Mouse (Mus musculus) cerebellum, adult (tissue): ENCODE data around the gene Zfp202.
"Not testable (repeated sequence)": the region's sequence is repeated elsewhere in the genome, so short reads cannot be mapped to it uniquely, and the experiment has no call there.

ENCODE experiments used
- ATAC-seq: cut with Nextera tagmentation; 2 replicates; pipeline ENCODE4 v1.9.2; 2017; ENCODE audit warnings: mild to moderate bottlenecking, moderate library complexity, mixed read lengths; ENCODE audit not compliant: insufficient number of reproducible peaks, low FRiP score, low TSS enrichment

Zfp202 gene

DNA sequence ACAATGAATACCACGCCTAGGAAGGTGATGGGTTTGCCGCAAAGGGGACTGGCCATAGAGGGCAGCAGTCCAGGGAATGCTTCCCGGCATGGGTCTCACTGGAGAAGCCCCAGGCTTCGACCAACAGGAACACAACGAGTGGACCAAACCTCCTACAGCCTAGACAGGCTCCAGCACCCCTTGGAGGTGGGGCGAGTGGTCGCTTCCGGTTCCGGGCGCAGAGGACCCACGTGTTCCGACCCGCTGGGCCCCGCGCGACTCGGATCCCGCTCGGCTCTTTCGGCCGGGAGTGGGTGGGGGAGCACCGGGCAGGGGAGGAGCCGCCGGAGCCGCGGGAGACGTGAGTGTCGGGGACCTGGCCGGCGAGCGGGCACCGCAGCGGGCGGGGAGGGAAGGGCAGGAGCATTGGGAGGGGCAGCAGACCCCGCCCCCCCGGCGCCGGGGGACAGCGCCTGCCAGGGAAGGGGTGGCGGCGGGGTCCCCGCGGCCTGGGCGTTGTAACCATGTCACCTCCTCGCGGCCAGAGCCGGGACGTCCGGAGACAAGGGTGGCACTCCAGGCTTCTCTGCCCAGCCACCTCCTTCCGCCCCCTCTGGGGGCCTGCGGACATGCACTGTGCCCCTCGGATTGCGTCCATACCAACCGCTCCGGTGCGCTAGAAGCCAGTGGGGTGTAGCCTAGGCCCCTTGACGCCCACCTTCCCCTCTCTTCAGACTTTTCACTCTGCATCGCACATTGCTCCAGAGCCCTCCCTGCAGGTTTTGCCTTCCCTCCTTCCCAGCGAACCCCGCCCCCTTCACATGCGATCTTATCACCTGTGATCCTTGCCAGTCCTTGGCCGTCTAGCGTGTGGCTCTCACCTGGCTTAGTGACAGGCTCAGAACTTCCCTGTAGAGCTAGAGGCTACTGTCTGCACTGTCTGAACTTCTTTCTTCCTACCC is at the start of gene Zfp202:
Zfp202 (plus strand) TSS at position 219 of the 941 bp plus-strand sequence.
- peak; percentile 95 for ATAC-seq

- ATAC-seq = no peak
These were observed 36.9 kb upstream of the Zfp202 start for GRCm38 (mm10) chr9:40155118-40155644.

DNA sequence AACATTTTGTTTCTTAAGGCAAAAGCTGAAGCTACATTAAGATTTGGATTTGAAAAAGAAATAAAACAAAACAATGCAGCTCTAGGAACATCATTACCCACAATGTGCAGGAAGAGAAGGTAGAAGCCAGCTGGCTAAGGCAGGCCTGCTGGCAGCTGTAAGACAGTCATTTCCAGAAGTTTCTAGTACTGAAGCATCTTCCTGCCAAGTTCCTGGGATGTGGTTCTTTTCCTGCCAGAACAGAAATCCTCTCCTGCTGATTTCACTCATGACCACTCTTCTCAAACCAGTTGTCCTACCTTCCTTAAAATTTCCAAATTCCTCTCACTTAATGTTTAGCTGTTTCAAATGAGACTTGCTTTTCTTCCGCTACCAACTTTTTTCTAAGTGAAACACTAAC is 25.7 kb upstream of the Zfp202 start:
- ATAC-seq = no peak

GRCm38 (mm10) chr9:40177017-40177416 is 15.1 kb upstream of the Zfp202 start:
- no peak for ATAC-seq

DNA sequence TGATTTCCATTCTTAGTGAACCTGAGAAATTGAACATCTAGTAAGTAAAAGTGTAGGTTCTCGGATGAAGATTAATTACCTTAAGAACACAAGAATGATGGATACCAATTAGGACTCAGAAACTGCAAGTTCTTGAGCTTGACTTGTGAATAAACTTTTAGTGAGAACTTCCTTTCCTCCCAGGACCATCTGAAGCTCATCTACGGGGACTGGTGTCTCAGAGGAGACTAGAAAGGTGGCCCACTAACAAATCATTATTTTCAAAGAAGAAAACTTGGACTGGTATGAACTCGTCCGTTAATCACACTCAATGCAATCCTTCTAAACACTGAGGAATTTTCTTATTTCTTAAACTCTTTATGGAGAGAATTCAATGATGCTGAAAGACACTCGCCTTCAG is 11.5 kb upstream of the Zfp202 start, which contains the start of gene Olfr986:
Olfr986 (plus strand) TSS at position 301 of the 400 bp plus-strand sequence.
- no peak for ATAC-seq

- not testable (repeated sequence) for ATAC-seq
These were observed 7.0 kb upstream of the Zfp202 start for GRCm38 (mm10) chr9:40185166-40185565.

DNA sequence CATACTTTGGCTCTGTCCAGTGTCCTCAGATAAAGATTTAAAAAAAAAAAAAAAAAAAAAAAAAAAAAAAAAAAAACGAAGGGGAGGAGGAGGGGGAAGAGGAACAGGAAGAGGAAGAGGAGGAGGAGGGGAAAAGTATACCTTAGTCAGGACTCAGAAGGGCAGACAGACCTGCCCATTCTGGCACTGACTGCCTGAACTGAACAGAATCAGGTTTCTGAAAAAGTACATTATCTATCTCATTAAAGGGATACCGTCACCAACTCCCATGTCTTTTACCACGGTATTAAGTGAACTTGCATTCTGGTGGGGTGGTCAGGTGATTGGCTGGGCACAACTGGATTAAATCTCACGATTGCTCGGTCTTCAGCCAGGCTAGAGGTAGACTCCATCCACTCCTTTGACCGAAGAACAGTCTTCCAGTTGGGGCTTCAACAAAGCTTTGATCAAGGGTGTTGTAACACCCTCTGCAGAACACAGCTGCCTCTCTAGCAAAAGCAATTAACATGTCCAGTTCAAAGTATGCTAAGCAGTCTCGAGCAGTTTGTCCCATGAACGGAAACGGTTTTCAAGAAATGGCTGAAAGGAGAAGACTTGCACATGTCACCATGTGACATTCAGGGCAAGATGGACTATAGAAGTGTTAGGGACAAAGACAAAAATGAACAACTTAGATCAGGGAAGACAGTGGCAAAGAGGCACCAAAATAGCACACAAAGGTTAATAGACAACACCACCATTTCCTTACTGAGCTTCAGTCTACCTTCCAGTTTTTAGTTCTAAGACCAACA is 835 bp upstream of the Zfp202 start:
- no peak for ATAC-seq

- ATAC-seq = no peak
These were observed 3.9 kb downstream of the Zfp202 start for GRCm38 (mm10) chr9:40195981-40196380.

- no peak for ATAC-seq
These were observed 14.4 kb downstream of the Zfp202 start for GRCm38 (mm10) chr9:40206546-40206950.

DNA sequence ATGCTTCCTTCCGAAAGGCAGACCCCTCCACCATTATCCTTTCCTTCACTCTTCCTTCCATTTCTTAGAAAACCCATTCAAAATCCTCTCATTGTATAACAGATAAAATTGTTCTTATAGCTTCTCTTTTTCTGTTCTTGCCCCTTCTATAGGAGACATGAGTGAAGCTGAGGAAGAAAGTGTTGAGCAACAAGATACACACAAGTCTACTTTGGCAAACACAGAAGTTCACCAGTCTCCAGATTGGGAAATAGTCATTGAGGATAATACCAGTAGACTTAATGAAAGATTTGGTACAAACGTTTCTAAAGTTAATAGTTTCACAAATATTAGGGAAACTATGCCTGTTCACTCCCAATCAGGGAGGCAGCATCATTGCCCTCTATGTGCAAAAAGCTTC is 18.6 kb downstream of the Zfp202 start:
- ATAC-seq = no peak

GRCm38 (mm10) chr9:40214058-40214457 is 21.9 kb downstream of the Zfp202 start:
- ATAC-seq = no peak

GRCm38 (mm10) chr9:40216651-40217050 is 24.5 kb downstream of the Zfp202 start:
- ATAC-seq = no peak

- no peak for ATAC-seq
These were observed 32.2 kb downstream of the Zfp202 start for GRCm38 (mm10) chr9:40224289-40224688.

GRCm38 (mm10) chr9:40227874-40228789 is 36.0 kb downstream of the Zfp202 start:
- ATAC-seq = peak; percentile 56; the same call in 1 of the 2 replicates

DNA sequence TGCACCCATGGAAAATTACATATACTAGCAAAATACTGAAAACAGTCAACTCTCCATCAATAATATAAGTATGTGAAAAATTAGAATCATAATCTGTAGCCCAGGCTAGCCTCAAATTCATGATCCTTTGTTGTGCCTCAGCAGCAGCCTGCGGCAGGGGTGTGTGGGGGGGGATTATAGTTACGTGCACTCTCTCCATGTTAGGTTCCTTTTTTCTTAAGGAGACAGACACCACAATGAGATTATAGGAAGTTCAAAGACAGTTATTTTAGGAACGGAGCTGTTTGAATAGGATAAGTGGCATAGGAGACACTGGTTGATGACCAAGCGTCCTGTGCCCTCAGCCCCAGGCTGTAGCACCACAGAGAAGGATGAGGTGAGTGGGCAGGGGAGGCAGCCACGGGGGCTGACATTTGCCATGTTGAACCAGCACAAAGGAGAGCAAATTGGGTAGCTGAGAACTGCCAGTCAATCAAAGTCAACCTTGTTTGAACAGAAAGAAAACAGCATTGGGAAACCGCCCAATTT is 36.8 kb downstream of the Zfp202 start:
- no peak for ATAC-seq

DNA sequence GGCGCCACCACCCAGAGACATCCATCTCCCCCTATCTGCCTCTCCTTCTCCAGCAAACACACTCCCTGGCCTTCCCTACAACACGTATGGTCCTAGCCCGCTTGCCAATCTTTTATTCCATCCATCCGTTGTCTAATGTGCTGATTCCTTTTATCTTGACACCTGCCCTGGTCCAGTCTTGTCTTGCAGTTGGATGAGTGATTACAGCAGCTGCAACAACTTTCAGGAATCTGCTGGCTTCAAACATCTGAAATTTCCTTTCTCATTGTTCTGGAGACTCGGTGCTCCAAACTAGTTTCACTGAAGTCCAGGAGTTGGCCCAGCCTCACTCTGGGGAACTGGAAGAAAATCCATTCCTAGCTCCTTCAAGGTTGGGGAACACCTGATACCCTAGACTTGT is 37.4 kb downstream of the Zfp202 start:
- ATAC-seq = no peak

GRCm38 (mm10) chr9:40231019-40231418 is 38.9 kb downstream of the Zfp202 start:
- ATAC-seq = no peak

DNA sequence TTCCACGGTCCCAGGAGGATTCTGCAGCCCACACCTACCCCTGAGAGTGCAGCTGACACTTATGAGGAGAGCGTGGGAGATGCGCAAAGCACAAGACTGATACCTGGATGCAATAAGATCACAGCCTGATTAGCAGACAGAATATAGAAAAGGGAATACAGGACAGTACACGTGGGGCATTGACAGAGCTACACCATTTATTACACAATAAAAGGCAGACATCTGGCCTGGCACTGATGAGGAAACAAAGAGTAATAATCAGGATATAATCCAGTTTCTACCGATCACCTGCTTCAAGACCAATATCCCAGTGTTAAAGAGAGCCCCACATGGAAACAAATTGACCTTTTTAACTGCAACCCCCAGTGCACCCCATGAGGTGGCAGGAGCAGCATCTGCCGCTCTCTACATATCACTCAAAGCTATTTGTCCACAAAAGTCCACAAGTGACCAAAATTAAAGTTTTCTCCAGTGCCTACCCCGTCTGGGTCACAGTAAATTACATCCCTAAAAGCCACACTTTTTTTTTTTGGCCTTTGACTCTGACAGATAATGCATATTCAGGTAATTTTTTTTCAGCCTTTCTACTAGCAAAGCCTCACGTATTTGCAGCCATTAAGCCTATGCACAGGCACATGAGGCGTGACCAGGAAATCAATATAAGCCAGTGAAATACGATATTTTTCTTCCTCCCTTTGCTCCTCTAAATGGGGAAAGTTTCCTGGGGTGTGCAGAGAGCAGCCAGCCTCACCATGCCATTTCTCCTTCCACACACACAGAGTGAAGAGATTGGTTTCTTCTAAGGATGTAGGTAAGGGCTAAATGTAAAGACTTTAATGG is 42.3 kb downstream of the Zfp202 start:
- ATAC-seq = no peak

DNA sequence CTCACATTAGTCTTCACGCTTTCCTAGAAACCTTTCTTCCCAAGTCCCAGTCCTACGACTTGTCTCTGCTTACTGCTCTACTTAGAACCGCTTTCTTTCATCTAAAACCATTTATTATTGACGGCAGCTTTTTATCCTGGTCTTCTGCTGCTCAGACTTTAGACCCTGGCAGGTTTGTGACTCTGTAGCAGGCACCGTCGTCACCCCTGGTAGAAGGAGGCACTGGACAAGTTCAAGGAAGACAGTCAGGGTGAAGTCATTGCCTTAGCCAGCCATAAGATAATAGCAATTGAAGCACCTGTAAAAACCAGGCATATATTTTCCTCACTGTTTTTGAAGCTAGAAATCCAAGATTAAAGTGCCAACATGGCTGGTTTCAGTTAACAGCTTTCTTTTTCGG is 43.1 kb downstream of the Zfp202 start:
- ATAC-seq = no peak
